Mouse (Mus musculus) lung, adult 2 months (tissue): ENCODE measurements around the gene Arl4d. TPM values are rescaled to one million over a fixed set of nuclear protein-coding genes. Genes with fewer than 3 reads are reported as not detected.
"Not testable (repeated sequence)": the region's sequence is repeated elsewhere in the genome, so short reads cannot be mapped to it uniquely, and the experiment has no call there.

Experiments used
- DNase-seq: peaks from one replicate; pipeline ENCODE4 v3.0.0; 2022
- H3K4me1 ChIP-seq: fragments of 200-500 bp; 2 replicates; pipeline ENCODE4 v1.6.1; 2011; ENCODE audit warnings: low read length; ENCODE audit not compliant: control insufficient read depth, insufficient read depth
- H3K4me3 ChIP-seq: fragments of 200-500 bp; replicated peaks from 2 replicates; pipeline ENCODE3; 2011; ENCODE audit warnings: low read depth, mild to moderate bottlenecking, control low read depth, low read length; ENCODE audit errors: extremely low read depth
- CTCF ChIP-seq: fragments of 200-500 bp; IDR thresholded peaks from 2 replicates; pipeline ENCODE4 v1.5.1; 2011; ENCODE audit warnings: mild to moderate bottlenecking, low read length, control low read depth; ENCODE audit not compliant: insufficient read depth
- POLR2A ChIP-seq: fragments of 200-500 bp; IDR thresholded peaks from 2 replicates; pipeline ENCODE4 v1.6.1; 2011; ENCODE audit warnings: low read depth, mild to moderate bottlenecking, control low read depth, low read length, borderline replicate concordance; ENCODE audit errors: extremely low read depth
- WGBS: fragments of 180-500 bp; shearing (Covaris S2); methylation state at CpG from one replicate; pipeline ENCODE4 v1.1.7; 2018; 5-methylcytosine and 5-hydroxymethylcytosine counted together
- polyA plus RNA-seq: library from polyadenylated mRNA; depleted of rRNA; stranded (reverse); fragments of >200 nt; gene quantifications from 2 replicates; pipeline ENCODE4 v1.2.3, GENCODE M21; 2012

The Arl4d gene
- polyA plus RNA-seq, 1 experiment, result 40.1 TPM

DNA sequence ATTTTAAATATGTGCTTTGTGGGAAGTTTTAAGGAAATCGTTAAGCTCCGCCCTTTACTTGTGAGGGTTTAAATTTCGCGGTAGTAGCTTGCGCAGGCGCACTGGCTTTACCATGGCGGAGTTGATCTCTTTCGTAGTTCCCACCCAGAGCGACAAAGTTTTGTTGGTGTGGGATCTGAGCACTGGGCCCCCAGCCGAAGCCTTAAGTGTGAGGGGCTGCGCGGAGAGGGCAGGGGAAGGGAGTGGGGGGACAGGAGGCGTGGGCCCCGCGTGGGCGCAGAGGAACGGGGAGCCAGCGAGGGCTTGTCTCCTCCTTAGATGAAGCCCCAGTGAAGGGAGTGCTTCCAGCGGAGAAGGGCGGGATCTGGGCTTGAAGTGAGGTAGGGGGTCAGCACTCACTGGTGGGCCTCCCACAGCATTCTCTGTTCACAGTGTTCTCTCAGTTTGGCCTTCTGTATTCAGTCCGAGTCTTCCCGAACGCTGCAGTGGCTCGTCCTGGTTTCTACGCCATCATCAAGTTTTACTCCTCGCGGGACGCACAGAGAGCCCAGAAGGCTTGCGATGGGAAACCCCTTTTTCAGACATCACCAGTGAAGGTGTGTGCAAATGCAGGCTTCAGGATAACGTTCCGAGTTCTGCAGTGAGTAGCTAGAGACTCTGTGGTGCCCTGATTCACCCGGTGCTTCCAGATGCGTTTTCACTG lies 37.3 kb upstream of the Arl4d start:
- peak; percentile 89 for DNase-seq
- under 1% methylated on average over 33 of the region's 33 CpGs for WGBS
- H3K4me3 ChIP-seq, result peak overlapping the region; percentile 86
- TF ChIP-seq POLR2A, result peak; percentile 67; the same call in 1 of the 2 replicates
- TF ChIP-seq CTCF, result no peak
- no peaks in the 10 kb centered on the region for H3K4me1 ChIP-seq

GRCm38 (mm10) chr11:101628733-101629417 lies 36.5 kb upstream of the Arl4d start:
- DNase-seq, H3K4me1 ChIP-seq, H3K4me3 ChIP-seq: not testable (repeated sequence)
- WGBS, result 60% methylated on average over 5 of the region's 5 CpGs

- TF ChIP-seq POLR2A (no peak), CTCF (no peak)
- DNase-seq, result no peak
- WGBS, result 84% methylated on average over 10 of the region's 10 CpGs
- H3K4me3 ChIP-seq, result no peak overlapping the region
- no peaks in the 10 kb centered on the region for H3K4me1 ChIP-seq
These were observed 29.7 kb upstream of the Arl4d start for GRCm38 (mm10) chr11:101635660-101636059.

DNA sequence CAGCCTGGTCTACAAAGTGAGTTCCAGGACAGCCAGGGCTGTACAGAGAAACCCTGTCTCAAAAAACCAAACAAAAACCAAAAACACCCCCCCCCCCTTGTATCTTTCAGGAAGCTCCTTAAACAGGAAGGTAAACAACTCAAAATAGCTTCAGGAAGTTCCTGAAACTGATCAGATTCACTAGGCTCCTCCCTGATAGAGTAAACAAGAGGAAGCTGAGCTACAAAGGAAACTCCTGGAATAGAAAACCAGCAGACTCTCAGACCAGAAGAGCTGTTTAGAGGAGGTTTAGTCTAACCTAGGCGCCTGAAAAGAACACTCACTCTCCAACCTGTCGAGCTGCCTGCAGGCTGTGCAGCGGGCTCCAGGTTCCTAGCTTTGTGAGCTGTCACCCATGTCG lies 25.6 kb upstream of the Arl4d start:
- no peak overlapping the region for H3K4me3 ChIP-seq
- H3K4me1 ChIP-seq, result peaks cover 2% of the 10 kb centered on the region; the same call in 1 of the 2 replicates
- no peak for TF ChIP-seq POLR2A
- TF ChIP-seq CTCF, result no peak
- 93% methylated on average over 4 of the region's 4 CpGs for WGBS
- DNase-seq, result no peak

- whole genome bisulfite sequencing, result 5% methylated on average over 53 of the region's 53 CpGs
- peak; percentile 49; the same call in 1 of the 2 replicates for TF ChIP-seq POLR2A
- peak; percentile 76 for DNase-seq
- H3K4me1 ChIP-seq, result not testable (repeated sequence)
- H3K4me3 ChIP-seq, result peak overlapping the region; percentile 21
These were observed 24.3 kb upstream of the Arl4d start for GRCm38 (mm10) chr11:101640857-101641709.

GRCm38 (mm10) chr11:101641710-101642642 lies 23.4 kb upstream of the Arl4d start:
- WGBS, result 5% methylated on average over 13 of the region's 26 CpGs
- H3K4me1 ChIP-seq, DNase-seq, H3K4me3 ChIP-seq: not testable (repeated sequence)

DNA sequence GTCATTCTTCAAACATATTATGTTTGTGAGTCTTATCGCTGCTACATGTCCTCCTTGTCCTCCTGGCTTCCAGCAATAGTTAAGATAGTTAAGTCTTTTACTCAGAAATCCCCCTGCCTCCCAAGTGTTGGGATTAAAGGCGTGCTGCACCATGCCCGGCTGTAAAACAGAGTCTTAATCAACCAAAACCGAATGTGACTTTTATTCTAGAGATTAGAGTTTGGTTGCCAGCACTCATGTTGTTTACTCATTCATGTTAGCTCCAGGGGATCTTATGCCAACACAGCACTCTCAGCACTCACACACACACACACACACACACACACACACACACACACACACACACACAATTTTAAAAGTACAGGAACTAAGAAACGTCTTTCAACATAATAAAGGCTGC lies 22.4 kb upstream of the Arl4d start:
- DNase-seq, result no peak
- no peak for TF ChIP-seq POLR2A
- no peak for TF ChIP-seq CTCF
- WGBS, result 23% methylated on average over 5 of the region's 5 CpGs
- H3K4me3 ChIP-seq, result no peak overlapping the region
- peaks cover 2% of the 10 kb centered on the region; the same call in 1 of the 2 replicates for H3K4me1 ChIP-seq

- TF ChIP-seq POLR2A, result no peak
- TF ChIP-seq CTCF, result no peak
- peaks cover 2% of the 10 kb centered on the region; the same call in 1 of the 2 replicates for H3K4me1 ChIP-seq
- no peak overlapping the region for H3K4me3 ChIP-seq
- WGBS, result 50% methylated on average over 3 of the region's 3 CpGs
- no peak for DNase-seq
These were observed 20.8 kb upstream of the Arl4d start for GRCm38 (mm10) chr11:101644591-101644990.

- not testable (repeated sequence) for DNase-seq, H3K4me3 ChIP-seq, H3K4me1 ChIP-seq
- WGBS, result 2% methylated on average over 4 of the region's 4 CpGs
These were observed 20.3 kb upstream of the Arl4d start for GRCm38 (mm10) chr11:101645043-101645410.
